Mouse (Mus musculus) myocyte (in vitro differentiated cells): ENCODE data around the gene BC048562.

Source experiments
- MAX ChIP-seq: IDR thresholded peaks from one replicate; pipeline ENCODE4 v1.6.1; 2011; ENCODE audit warnings: low read depth, mild to moderate bottlenecking, control low read depth
- POLR2A ChIP-seq: IDR thresholded peaks from one replicate; pipeline ENCODE4 v1.6.1; 2011; ENCODE audit warnings: low read depth, mild to moderate bottlenecking, control low read depth, moderate library complexity; ENCODE audit not compliant: insufficient read length
- POLR2AphosphoS2 ChIP-seq: IDR thresholded peaks from one replicate; pipeline ENCODE4 v1.6.1; 2011; ENCODE audit warnings: low read depth, control low read depth; ENCODE audit not compliant: insufficient read length
- SRF ChIP-seq: IDR thresholded peaks from one replicate; pipeline ENCODE4 v1.6.1; 2011; ENCODE audit warnings: low read depth; ENCODE audit not compliant: control insufficient read depth, insufficient read length
- TCF12 ChIP-seq: IDR thresholded peaks from one replicate; pipeline ENCODE4 v1.6.1; 2011; ENCODE audit warnings: mild to moderate bottlenecking, control low read depth; ENCODE audit not compliant: poor library complexity, insufficient read depth, severe bottlenecking

DNA sequence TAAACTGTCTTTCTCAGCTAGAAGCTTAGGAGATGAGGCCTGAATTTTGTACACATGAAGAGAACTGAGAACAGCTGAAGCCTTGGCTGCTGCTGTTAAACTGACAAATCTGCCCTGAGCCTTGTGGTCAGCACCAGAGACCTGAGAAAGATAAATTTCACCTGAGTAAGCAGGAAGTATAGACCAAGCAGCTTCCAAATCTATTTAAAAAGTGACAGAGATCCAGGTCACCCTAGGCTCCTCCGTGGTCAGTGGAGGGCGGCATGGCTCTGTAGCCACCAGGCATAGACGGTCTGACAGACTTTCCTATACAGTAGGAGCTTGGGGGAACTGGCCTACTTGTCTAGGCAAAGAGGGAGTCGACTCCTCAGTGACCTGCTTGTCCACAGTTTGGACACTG, 49.5 kb upstream of the BC048562 start:
- TF ChIP-seq POLR2AphosphoS2 = no peak
- TF ChIP-seq TCF12 = no peak
- no peak for TF ChIP-seq MAX
- no peak for TF ChIP-seq POLR2A
- no peak for TF ChIP-seq SRF
